Mouse (Mus musculus) megakaryocyte, embryonic 14.5 days (primary cell): ENCODE results near the gene Tgfb2.

Experiments
- FLI1 ChIP-seq: IDR thresholded peaks from 2 replicates; pipeline ENCODE4 v1.6.1; 2012; ENCODE audit warnings: low read length, inconsistent platforms, mixed read lengths
- GATA1 ChIP-seq: IDR thresholded peaks from 3 replicates; pipeline ENCODE4 v1.6.1; 2012; ENCODE audit warnings: mixed read lengths, low read length, inconsistent platforms, borderline replicate concordance

DNA sequence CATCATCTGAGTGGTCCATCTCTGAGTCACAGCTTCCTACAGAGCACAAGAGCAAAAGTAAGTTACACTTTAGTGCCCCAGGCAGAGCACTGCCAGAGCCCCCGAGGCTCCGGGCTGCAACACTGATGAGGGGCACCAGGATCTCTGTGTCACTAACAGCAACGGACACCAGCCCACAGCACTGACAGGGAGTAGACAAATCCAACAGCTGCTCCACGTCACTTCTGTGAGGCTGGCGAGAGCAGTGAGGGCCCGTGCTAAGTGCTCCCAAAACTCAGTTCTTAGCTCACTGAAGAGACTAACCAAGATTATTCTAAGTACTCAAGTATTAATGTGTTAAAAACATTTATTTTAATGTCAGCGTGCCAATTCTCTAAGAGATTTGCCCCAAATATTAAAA, 34.0 kb upstream of the Tgfb2 start:
- no peak for TF ChIP-seq GATA1
- TF ChIP-seq FLI1: no peak
